Mouse (Mus musculus) cortical plate, adult 2 months (tissue): Measurements from ENCODE around the gene Lzts2.

Experiments
- CTCF ChIP-seq: fragments of 200-500 bp; IDR thresholded peaks from 2 replicates; pipeline ENCODE4 v1.5.1; 2011; ENCODE audit warnings: mild to moderate bottlenecking, control low read depth, low read length; ENCODE audit not compliant: insufficient read depth; ENCODE audit errors: extremely low read depth
- POLR2A ChIP-seq: fragments of 200-500 bp; IDR thresholded peaks from 2 replicates; pipeline ENCODE4 v1.6.1; 2011; ENCODE audit warnings: mild to moderate bottlenecking, low read length, control low read depth; ENCODE audit not compliant: insufficient read depth; ENCODE audit errors: extremely low read depth

- TF ChIP-seq CTCF (no peak), POLR2A (no peak)
These were observed 2.0 kb upstream of the Lzts2 start for GRCm38 (mm10) chr19:45012219-45012618.
